Mouse (Mus musculus) lung, adult 2 months (tissue): ENCODE measurements around the gene Usp44.

Source experiments
- CTCF ChIP-seq: fragments of 200-500 bp; IDR thresholded peaks from 2 replicates; pipeline ENCODE4 v1.5.1; 2011; ENCODE audit warnings: mild to moderate bottlenecking, low read length, control low read depth; ENCODE audit not compliant: insufficient read depth
- POLR2A ChIP-seq: fragments of 200-500 bp; IDR thresholded peaks from 2 replicates; pipeline ENCODE4 v1.6.1; 2011; ENCODE audit warnings: low read depth, mild to moderate bottlenecking, control low read depth, low read length, borderline replicate concordance; ENCODE audit errors: extremely low read depth

GRCm38 (mm10) chr10:93803199-93803598 lies 28.2 kb upstream of the Usp44 start:
- no peak for TF ChIP-seq CTCF
- TF ChIP-seq POLR2A, result no peak
